Comparison of ENCODE assay signal across 17 mouse cellular contexts in genomic region chr7:37874382-37874781, GRCm38 (mm10).
DNase-seq lines count a peak whose midpoint lies in the region; ATAC-seq and TF ChIP-seq lines count a peak whose summit lies in the region.
"Had no signal": no experiment of that assay in that cellular context is flagged by ENCODE, and none has a peak within 500 bp of the region (broad histone marks: within the 10 kb centered on the region; RNA-seq: fewer than 3 reads in every experiment).

No protein-coding gene starts in this region.

- no peak overlapping the region for H3K4me3 ChIP-seq in embryonic facial prominence, embryonic 13.5 days
- no peak overlapping the region for H3K4me3 ChIP-seq in embryonic facial prominence, embryonic 10.5 days
- no peak overlapping the region for H3K4me3 ChIP-seq in layer of hippocampus, adult 2 months
- H3K4me3 ChIP-seq: heart, embryonic 13.5 days; hindbrain, embryonic 10.5 days; limb, embryonic 13.5 days; midbrain, embryonic 15.5 days had no signal

- H3K9ac ChIP-seq in embryonic facial prominence, embryonic 13.5 days, result 0 out of 2 replicates have a peak overlapping the region, but pooled peaks have one; percentile 4
- H3K9ac ChIP-seq: heart, embryonic 13.5 days; limb, embryonic 13.5 days; liver, postnatal 0 days; midbrain, embryonic 15.5 days had no signal

- DNase-seq in embryonic facial prominence, embryonic 10.5 days (ENCODE audit: low spot score), result no peak
- DNase-seq in brain, adult 2 months (ENCODE audit: low read depth, low spot score), result peak; percentile 41
- DNase-seq in layer of hippocampus, adult 2 months (ENCODE audit: low spot score in 2 of 2), result peak; percentile 30 to 54
- DNase-seq in left cerebral cortex, postnatal 25 days (ENCODE audit: low spot score in 2 of 2), result peak; percentile 23 to 55
- no peak for DNase-seq in kidney, adult 18-20 months
- DNase-seq in gastrocnemius, postnatal 10 days, result no peak
- DNase-seq in ovary, adult 18-20 months (ENCODE audit: low spot score), result no peak
- DNase-seq: gastrocnemius, postnatal 14 days; kidney, postnatal 25 days; liver, postnatal 0 days; lung, postnatal 4 days had no signal

- no peak overlapping the region for H3K27ac ChIP-seq in embryonic facial prominence, embryonic 13.5 days
- H3K27ac ChIP-seq in embryonic facial prominence, embryonic 10.5 days (replicated peaks), result no peak overlapping the region
- peak overlapping the region; percentile 61 for H3K27ac ChIP-seq in layer of hippocampus, adult 2 months
- H3K27ac ChIP-seq: hindbrain, embryonic 10.5 days; limb, embryonic 13.5 days; midbrain, embryonic 15.5 days had no signal

- peaks cover 2% of the 10 kb centered on the region; the same call in 1 of the 2 replicates for H3K27me3 ChIP-seq in embryonic facial prominence, embryonic 13.5 days
- no peaks in the 10 kb centered on the region for H3K27me3 ChIP-seq in embryonic facial prominence, embryonic 10.5 days (replicated peaks; ENCODE audit: low read depth, poor library complexity, severe bottlenecking)
- H3K27me3 ChIP-seq: heart, embryonic 13.5 days; midbrain, embryonic 15.5 days had no signal

- no peaks in the 10 kb centered on the region for H3K9me3 ChIP-seq in embryonic facial prominence, embryonic 13.5 days
- no peaks in the 10 kb centered on the region for H3K9me3 ChIP-seq in embryonic facial prominence, embryonic 10.5 days
- H3K9me3 ChIP-seq: heart, embryonic 13.5 days; hindbrain, embryonic 10.5 days; limb, embryonic 13.5 days; midbrain, embryonic 15.5 days had no signal

- intact Hi-C loops in left cerebral cortex, postnatal 25 days (cut with DNase I), result no loop called here

- ATAC-seq in embryonic facial prominence, embryonic 13.5 days (ENCODE audit: insufficient number of reproducible peaks, insufficient read depth, low FRiP score, low TSS enrichment, low read depth), result no peak
- ATAC-seq: intestine, embryonic 16.5 days; liver, postnatal 0 days; midbrain, embryonic 15.5 days had no signal

- no peaks in the 10 kb centered on the region for H3K36me3 ChIP-seq in embryonic facial prominence, embryonic 13.5 days
- H3K36me3 ChIP-seq in embryonic facial prominence, embryonic 10.5 days (replicated peaks), result no peaks in the 10 kb centered on the region
- H3K36me3 ChIP-seq: heart, embryonic 13.5 days; hindbrain, embryonic 10.5 days; limb, embryonic 13.5 days; midbrain, embryonic 15.5 days had no signal

- no peak overlapping the region for H3K4me2 ChIP-seq in embryonic facial prominence, embryonic 13.5 days
- H3K4me2 ChIP-seq: heart, embryonic 13.5 days; limb, embryonic 13.5 days; midbrain, embryonic 15.5 days had no signal

- no peak for TF ChIP-seq CTCF in layer of hippocampus, adult 2 months (conservative IDR thresholded peaks at IDR 0.05)

- H3K4me1 ChIP-seq in embryonic facial prominence, embryonic 13.5 days, result peaks cover 22% of the 10 kb centered on the region
- H3K4me1 ChIP-seq in embryonic facial prominence, embryonic 10.5 days, result 0 out of 2 replicates have a peak, but pooled peaks cover 11% of the 10 kb centered on the region

- WGBS in embryonic facial prominence, embryonic 13.5 days, result 63% methylated on average over 12 of the region's 12 CpGs
- WGBS in embryonic facial prominence, embryonic 10.5 days, result 72% methylated on average over 12 of the region's 12 CpGs

Comparison
In these comparisons a context has a peak if more than half of its experiments do, and no peak if none do; other contexts are left out.
1. DNase-seq: peak in brain, adult 2 months (single experiment), layer of hippocampus, adult 2 months (2 of 2) and left cerebral cortex, postnatal 25 days (2 of 2); none in embryonic facial prominence, embryonic 10.5 days (single experiment), kidney, adult 18-20 months (single experiment), gastrocnemius, postnatal 10 days (single experiment) and ovary, adult 18-20 months (single experiment).